Mouse (Mus musculus): ENCODE results near the gene Tsen54. TPM values are rescaled to one million over a fixed set of nuclear protein-coding genes. Genes with fewer than 3 reads are reported as not detected.

The Tsen54 gene
- polyA plus RNA-seq, 1 experiment, result 36.4 TPM

- no peak overlapping the region for H3K4me3 ChIP-seq (ENCODE audit: insufficient read depth, low read depth, low read length)
- H3K36me3 ChIP-seq (ENCODE audit: control insufficient read depth, insufficient read depth, low read length), result no peaks in the 10 kb centered on the region
- H3K27me3 ChIP-seq (replicated peaks; ENCODE audit: control insufficient read depth, insufficient read depth, low read length), result no peaks in the 10 kb centered on the region
- no peak for DNase-seq
- H3K27ac ChIP-seq (ENCODE audit: insufficient read depth, low read depth, low read length), result peak overlapping the region; percentile 69; the same call in 1 of the 2 replicates
- TF ChIP-seq POLR2A (IDR thresholded peaks at IDR 0.05; ENCODE audit: low read depth, low read length) (no peak), CTCF (conservative IDR thresholded peaks at IDR 0.05; ENCODE audit: insufficient read depth, insufficient read length, low read depth, low read length) (no peak)
- 46% methylated on average over 4 of the region's 4 CpGs for WGBS
- peaks cover 44% of the 10 kb centered on the region for H3K4me1 ChIP-seq (ENCODE audit: control insufficient read depth, insufficient read depth, low read length)
Observed at GRCm38 (mm10) chr11:115774653-115775052, 39.9 kb upstream of the Tsen54 start.

- Histone ChIP-seq H3K4me1 (ENCODE audit: control insufficient read depth, insufficient read depth, low read length) (peaks cover 56% of the 10 kb centered on the region), H3K27ac (ENCODE audit: insufficient read depth, low read depth, low read length) (peak overlapping the region; percentile 69), H3K27me3 (replicated peaks; ENCODE audit: control insufficient read depth, insufficient read depth, low read length) (no peaks in the 10 kb centered on the region), H3K4me3 (ENCODE audit: insufficient read depth, low read depth, low read length) (no peak overlapping the region), H3K36me3 (ENCODE audit: control insufficient read depth, insufficient read depth, low read length) (no peaks in the 10 kb centered on the region)
- WGBS, result 21% methylated on average over 18 of the region's 18 CpGs
- no peak for TF ChIP-seq CTCF (conservative IDR thresholded peaks at IDR 0.05; ENCODE audit: insufficient read depth, insufficient read length, low read depth, low read length)
- TF ChIP-seq POLR2A (IDR thresholded peaks at IDR 0.05; ENCODE audit: low read depth, low read length), result no peak
- DNase-seq, result peak; percentile 76
Observed at GRCm38 (mm10) chr11:115775821-115776665, 38.5 kb upstream of the Tsen54 start.

GRCm38 (mm10) chr11:115776954-115777353 is 37.6 kb upstream of the Tsen54 start:
- 77% methylated on average over 9 of the region's 9 CpGs for WGBS
- Histone ChIP-seq H3K36me3 (ENCODE audit: control insufficient read depth, insufficient read depth, low read length) (no peaks in the 10 kb centered on the region), H3K4me3 (ENCODE audit: insufficient read depth, low read depth, low read length) (no peak overlapping the region), H3K27me3 (replicated peaks; ENCODE audit: control insufficient read depth, insufficient read depth, low read length) (no peaks in the 10 kb centered on the region), H3K27ac (ENCODE audit: insufficient read depth, low read depth, low read length) (peak overlapping the region; percentile 69), H3K4me1 (ENCODE audit: control insufficient read depth, insufficient read depth, low read length) (peaks cover 56% of the 10 kb centered on the region)
- no peak for TF ChIP-seq CTCF (conservative IDR thresholded peaks at IDR 0.05; ENCODE audit: insufficient read depth, insufficient read length, low read depth, low read length)
- DNase-seq, result no peak

- 65% methylated on average over 17 of the region's 17 CpGs for WGBS
- peaks cover 56% of the 10 kb centered on the region for H3K4me1 ChIP-seq (ENCODE audit: control insufficient read depth, insufficient read depth, low read length)
- TF ChIP-seq POLR2A (IDR thresholded peaks at IDR 0.05; ENCODE audit: low read depth, low read length) (no peak), CTCF (conservative IDR thresholded peaks at IDR 0.05; ENCODE audit: insufficient read depth, insufficient read length, low read depth, low read length) (no peak)
- no peaks in the 10 kb centered on the region for H3K27me3 ChIP-seq (replicated peaks; ENCODE audit: control insufficient read depth, insufficient read depth, low read length)
- no peak overlapping the region for H3K4me3 ChIP-seq (ENCODE audit: insufficient read depth, low read depth, low read length)
- H3K27ac ChIP-seq (ENCODE audit: insufficient read depth, low read depth, low read length), result peak overlapping the region; percentile 19
- DNase-seq, result peak; percentile 69
- no peaks in the 10 kb centered on the region for H3K36me3 ChIP-seq (ENCODE audit: control insufficient read depth, insufficient read depth, low read length)
Observed at GRCm38 (mm10) chr11:115777487-115778335, 36.8 kb upstream of the Tsen54 start.

GRCm38 (mm10) chr11:115779038-115779571 is 35.4 kb upstream of the Tsen54 start:
- WGBS, result 4% methylated on average over 9 of the region's 9 CpGs
- DNase-seq, result peak; percentile 97
- TF ChIP-seq POLR2A (IDR thresholded peaks at IDR 0.05; ENCODE audit: low read depth, low read length) (no peak), CTCF (conservative IDR thresholded peaks at IDR 0.05; ENCODE audit: insufficient read depth, insufficient read length, low read depth, low read length) (no peak)
- Histone ChIP-seq H3K27ac (ENCODE audit: insufficient read depth, low read depth, low read length) (peak overlapping the region; percentile 80), H3K4me1 (ENCODE audit: control insufficient read depth, insufficient read depth, low read length) (peaks cover 56% of the 10 kb centered on the region), H3K36me3 (ENCODE audit: control insufficient read depth, insufficient read depth, low read length) (no peaks in the 10 kb centered on the region), H3K4me3 (ENCODE audit: insufficient read depth, low read depth, low read length) (no peak overlapping the region), H3K27me3 (replicated peaks; ENCODE audit: control insufficient read depth, insufficient read depth, low read length) (no peaks in the 10 kb centered on the region)

GRCm38 (mm10) chr11:115780141-115781070 is 34.1 kb upstream of the Tsen54 start:
- Histone ChIP-seq H3K36me3 (ENCODE audit: control insufficient read depth, insufficient read depth, low read length) (no peaks in the 10 kb centered on the region), H3K27me3 (replicated peaks; ENCODE audit: control insufficient read depth, insufficient read depth, low read length) (no peaks in the 10 kb centered on the region), H3K27ac (ENCODE audit: insufficient read depth, low read depth, low read length) (peak overlapping the region; percentile 80), H3K4me1 (ENCODE audit: control insufficient read depth, insufficient read depth, low read length) (peaks cover 47% of the 10 kb centered on the region), H3K4me3 (ENCODE audit: insufficient read depth, low read depth, low read length) (peak overlapping the region; percentile 10; the same call in 1 of the 2 replicates)
- WGBS, result 35% methylated on average over 20 of the region's 20 CpGs
- TF ChIP-seq CTCF (conservative IDR thresholded peaks at IDR 0.05; ENCODE audit: insufficient read depth, insufficient read length, low read depth, low read length) (no peak), POLR2A (IDR thresholded peaks at IDR 0.05; ENCODE audit: low read depth, low read length) (no peak)
- peak; percentile 74 for DNase-seq
